Mouse (Mus musculus) MEL-GATA-1-ER (cell line): ENCODE measurements at regions not wholly inside any gene's neighbourhood (a gene's known extent, or its start where the extent isn't known, plus 50 kb on each side); places are given as distances from the start of the nearest gene placed in this dataset.

Experiments
- DNase-seq: peaks from one replicate; pipeline ENCODE4 v3.0.0-alpha.2; 2012; ENCODE audit warnings: low read depth; ENCODE audit errors: extremely low read depth

- no peak for DNase-seq
Observed at GRCm38 (mm10) chr4:9132982-9133625, 894.3 kb upstream of the Car8 start.

GRCm38 (mm10) chr4:9132356-9132755 lies 893.5 kb upstream of the Car8 start:
- no peak for DNase-seq

- DNase-seq, result no peak
Observed at GRCm38 (mm10) chr4:9131610-9132009, 892.8 kb upstream of the Car8 start.

GRCm38 (mm10) chr4:9125236-9125963 lies 886.6 kb upstream of the Car8 start:
- DNase-seq, result no peak

GRCm38 (mm10) chr4:9124586-9125232 lies 885.9 kb upstream of the Car8 start:
- DNase-seq, result no peak

GRCm38 (mm10) chr4:9124109-9124508 lies 885.3 kb upstream of the Car8 start:
- DNase-seq, result no peak

- no peak for DNase-seq
Observed at GRCm38 (mm10) chr4:9123396-9124031, 884.7 kb upstream of the Car8 start.

- DNase-seq, result no peak
Observed at GRCm38 (mm10) chr4:9122639-9123286, 883.9 kb upstream of the Car8 start.

- no peak for DNase-seq
Observed at GRCm38 (mm10) chr4:9116955-9117647, 878.3 kb upstream of the Car8 start.

GRCm38 (mm10) chr4:9115874-9116273 lies 877.0 kb upstream of the Car8 start:
- peak; percentile 54 for DNase-seq

- DNase-seq, result no peak
Observed at GRCm38 (mm10) chr4:9113982-9114381, 875.1 kb upstream of the Car8 start.

- no peak for DNase-seq
Observed at GRCm38 (mm10) chr4:9110355-9110754, 871.5 kb upstream of the Car8 start.

GRCm38 (mm10) chr4:9107295-9107694 lies 868.5 kb upstream of the Car8 start:
- DNase-seq, result no peak

- no peak for DNase-seq
Observed at GRCm38 (mm10) chr4:9106778-9107177, 867.9 kb upstream of the Car8 start.

GRCm38 (mm10) chr4:9104657-9105056 lies 865.8 kb upstream of the Car8 start:
- no peak for DNase-seq

GRCm38 (mm10) chr4:9103958-9104357 lies 865.1 kb upstream of the Car8 start:
- no peak for DNase-seq

GRCm38 (mm10) chr4:9096809-9097700 lies 858.2 kb upstream of the Car8 start:
- peak; percentile 43 for DNase-seq

GRCm38 (mm10) chr4:9096274-9096673 lies 857.4 kb upstream of the Car8 start:
- DNase-seq, result no peak

- DNase-seq, result no peak
Observed at GRCm38 (mm10) chr4:9095646-9096045, 856.8 kb upstream of the Car8 start.

GRCm38 (mm10) chr4:9094522-9094921 lies 855.7 kb upstream of the Car8 start:
- no peak for DNase-seq
